Mouse (Mus musculus): ENCODE data around the gene Hmcn1. TPM values are rescaled to one million over a fixed set of nuclear protein-coding genes. Genes with fewer than 3 reads are reported as not detected.

Hmcn1 gene
- polyA plus RNA-seq, 1 experiment = 0.25 TPM

GRCm38 (mm10) chr1:150886267-150886666 is 107.0 kb downstream of the Hmcn1 start:
- Histone ChIP-seq H3K4me3 (replicated peaks; ENCODE audit: control insufficient read depth, low read depth, low read length) (no peak overlapping the region), H3K4me1 (ENCODE audit: control insufficient read depth, insufficient read depth, low read length) (no peaks in the 10 kb centered on the region), H3K27ac (ENCODE audit: control insufficient read depth, insufficient read depth, low read depth, low read length, poor library complexity) (no peak overlapping the region)
- no peak for TF ChIP-seq POLR2A (IDR thresholded peaks at IDR 0.05; ENCODE audit: borderline replicate concordance, control insufficient read depth, low read depth, low read length)
- TF ChIP-seq CTCF (IDR thresholded peaks at IDR 0.05; ENCODE audit: control insufficient read depth, insufficient read depth, low read length) = no peak
- WGBS = 60% methylated on average over 1 of the region's 1 CpGs

GRCm38 (mm10) chr1:150878421-150878820 is 114.8 kb downstream of the Hmcn1 start:
- Histone ChIP-seq H3K4me3 (replicated peaks; ENCODE audit: control insufficient read depth, low read depth, low read length) (no peak overlapping the region), H3K4me1 (ENCODE audit: control insufficient read depth, insufficient read depth, low read length) (no peaks in the 10 kb centered on the region), H3K27ac (ENCODE audit: control insufficient read depth, insufficient read depth, low read depth, low read length, poor library complexity) (no peak overlapping the region)
- 64% methylated on average over 7 of the region's 7 CpGs for WGBS
- TF ChIP-seq POLR2A (IDR thresholded peaks at IDR 0.05; ENCODE audit: borderline replicate concordance, control insufficient read depth, low read depth, low read length) (no peak), CTCF (IDR thresholded peaks at IDR 0.05; ENCODE audit: control insufficient read depth, insufficient read depth, low read length) (no peak)

GRCm38 (mm10) chr1:150877920-150878319 is 115.3 kb downstream of the Hmcn1 start:
- H3K27ac ChIP-seq (ENCODE audit: control insufficient read depth, insufficient read depth, low read depth, low read length, poor library complexity) = no peak overlapping the region
- no peaks in the 10 kb centered on the region for H3K4me1 ChIP-seq (ENCODE audit: control insufficient read depth, insufficient read depth, low read length)
- no peak for TF ChIP-seq POLR2A (IDR thresholded peaks at IDR 0.05; ENCODE audit: borderline replicate concordance, control insufficient read depth, low read depth, low read length)
- TF ChIP-seq CTCF (IDR thresholded peaks at IDR 0.05; ENCODE audit: control insufficient read depth, insufficient read depth, low read length) = no peak
- H3K4me3 ChIP-seq (replicated peaks; ENCODE audit: control insufficient read depth, low read depth, low read length) = no peak overlapping the region
- 85% methylated on average over 4 of the region's 4 CpGs for WGBS

- Histone ChIP-seq H3K4me3 (replicated peaks; ENCODE audit: control insufficient read depth, low read depth, low read length) (no peak overlapping the region), H3K27ac (ENCODE audit: control insufficient read depth, insufficient read depth, low read depth, low read length, poor library complexity) (no peak overlapping the region), H3K4me1 (ENCODE audit: control insufficient read depth, insufficient read depth, low read length) (no peaks in the 10 kb centered on the region)
- TF ChIP-seq CTCF (IDR thresholded peaks at IDR 0.05; ENCODE audit: control insufficient read depth, insufficient read depth, low read length) = no peak
- TF ChIP-seq POLR2A (IDR thresholded peaks at IDR 0.05; ENCODE audit: borderline replicate concordance, control insufficient read depth, low read depth, low read length) = no peak
- 79% methylated on average over 5 of the region's 5 CpGs for WGBS
These were observed 119.2 kb downstream of the Hmcn1 start for GRCm38 (mm10) chr1:150874025-150874424.

- no peak overlapping the region for H3K27ac ChIP-seq (ENCODE audit: control insufficient read depth, insufficient read depth, low read depth, low read length, poor library complexity)
- no peak for TF ChIP-seq CTCF (IDR thresholded peaks at IDR 0.05; ENCODE audit: control insufficient read depth, insufficient read depth, low read length)
- no peak for TF ChIP-seq POLR2A (IDR thresholded peaks at IDR 0.05; ENCODE audit: borderline replicate concordance, control insufficient read depth, low read depth, low read length)
- H3K4me1 ChIP-seq (ENCODE audit: control insufficient read depth, insufficient read depth, low read length) = no peaks in the 10 kb centered on the region
- no peak overlapping the region for H3K4me3 ChIP-seq (replicated peaks; ENCODE audit: control insufficient read depth, low read depth, low read length)
- 71% methylated on average over 6 of the region's 6 CpGs for WGBS
These were observed 120.0 kb downstream of the Hmcn1 start for GRCm38 (mm10) chr1:150873231-150873630.

- TF ChIP-seq CTCF (IDR thresholded peaks at IDR 0.05; ENCODE audit: control insufficient read depth, insufficient read depth, low read length) (no peak), POLR2A (IDR thresholded peaks at IDR 0.05; ENCODE audit: borderline replicate concordance, control insufficient read depth, low read depth, low read length) (no peak)
- Histone ChIP-seq H3K4me1 (ENCODE audit: control insufficient read depth, insufficient read depth, low read length) (no peaks in the 10 kb centered on the region), H3K4me3 (replicated peaks; ENCODE audit: control insufficient read depth, low read depth, low read length) (no peak overlapping the region), H3K27ac (ENCODE audit: control insufficient read depth, insufficient read depth, low read depth, low read length, poor library complexity) (no peak overlapping the region)
- WGBS = 78% methylated on average over 3 of the region's 3 CpGs
These were observed 121.1 kb downstream of the Hmcn1 start for GRCm38 (mm10) chr1:150872105-150872504.

GRCm38 (mm10) chr1:150869189-150869588 is 124.0 kb downstream of the Hmcn1 start:
- TF ChIP-seq POLR2A (IDR thresholded peaks at IDR 0.05; ENCODE audit: borderline replicate concordance, control insufficient read depth, low read depth, low read length) (no peak), CTCF (IDR thresholded peaks at IDR 0.05; ENCODE audit: control insufficient read depth, insufficient read depth, low read length) (no peak)
- Histone ChIP-seq H3K4me3 (replicated peaks; ENCODE audit: control insufficient read depth, low read depth, low read length) (no peak overlapping the region), H3K27ac (ENCODE audit: control insufficient read depth, insufficient read depth, low read depth, low read length, poor library complexity) (no peak overlapping the region), H3K4me1 (ENCODE audit: control insufficient read depth, insufficient read depth, low read length) (no peaks in the 10 kb centered on the region)

- no peak overlapping the region for H3K4me3 ChIP-seq (replicated peaks; ENCODE audit: control insufficient read depth, low read depth, low read length)
- H3K4me1 ChIP-seq (ENCODE audit: control insufficient read depth, insufficient read depth, low read length) = no peaks in the 10 kb centered on the region
- no peak overlapping the region for H3K27ac ChIP-seq (ENCODE audit: control insufficient read depth, insufficient read depth, low read depth, low read length, poor library complexity)
- WGBS = 67% methylated on average over 5 of the region's 5 CpGs
- TF ChIP-seq POLR2A (IDR thresholded peaks at IDR 0.05; ENCODE audit: borderline replicate concordance, control insufficient read depth, low read depth, low read length) (no peak), CTCF (IDR thresholded peaks at IDR 0.05; ENCODE audit: control insufficient read depth, insufficient read depth, low read length) (no peak)
These were observed 126.6 kb downstream of the Hmcn1 start for GRCm38 (mm10) chr1:150866615-150867014.

GRCm38 (mm10) chr1:150857779-150858178 is 135.5 kb downstream of the Hmcn1 start:
- Histone ChIP-seq H3K4me1 (ENCODE audit: control insufficient read depth, insufficient read depth, low read length) (no peaks in the 10 kb centered on the region), H3K4me3 (replicated peaks; ENCODE audit: control insufficient read depth, low read depth, low read length) (no peak overlapping the region), H3K27ac (ENCODE audit: control insufficient read depth, insufficient read depth, low read depth, low read length, poor library complexity) (no peak overlapping the region)
- TF ChIP-seq CTCF (IDR thresholded peaks at IDR 0.05; ENCODE audit: control insufficient read depth, insufficient read depth, low read length) = no peak
- TF ChIP-seq POLR2A (IDR thresholded peaks at IDR 0.05; ENCODE audit: borderline replicate concordance, control insufficient read depth, low read depth, low read length) = no peak
- 73% methylated on average over 2 of the region's 2 CpGs for WGBS
